ENCODE assay signal across 18 mouse cellular contexts in genomic region chr7:87793896-87794295, GRCm38 (mm10).
DNase-seq lines count a peak whose midpoint lies in the region; ATAC-seq lines count a peak whose summit lies in the region.
"Had no signal": no experiment of that assay in that cellular context is flagged by ENCODE, and none has a peak within 500 bp of the region (broad histone marks: within the 10 kb centered on the region; RNA-seq: fewer than 3 reads in every experiment).

No protein-coding gene starts in this region.

- ATAC-seq in frontal cortex, adult (ENCODE audit: low TSS enrichment): peak; percentile 70; the same call in 1 of the 2 replicates
- ATAC-seq: activated CD4-positive, CD25-positive, alpha-beta regulatory T cell, adult 4 months; CD4-positive, CD25-positive, alpha-beta regulatory T cell, adult 4 months; Patski had no signal

- no peak for DNase-seq in frontal cortex, postnatal 36 days (ENCODE audit: low spot score in 2 of 2)
- DNase-seq in brain, adult 2 months (ENCODE audit: low read depth, low spot score): peak; percentile 54
- DNase-seq in embryo, embryonic 10 days (ENCODE audit: low spot score): no peak
- DNase-seq: adrenal gland, adult 2 months; adrenal gland, adult 8-10 months; adrenal gland, postnatal 10 days; adrenal gland, postnatal 14 days; adrenal gland, postnatal 25 days; adrenal gland, postnatal 36 days; B cell, adult 2 months; cerebellum, adult 11 months; cerebellum, adult 11-12 months; cerebellum, adult 18-20 months; cerebellum, adult 2 months had no signal
